Mouse (Mus musculus): Measurements from ENCODE around the gene Gm17374. TPM values are rescaled to one million over a fixed set of nuclear protein-coding genes. Genes with fewer than 3 reads are reported as not detected.
"Not testable (repeated sequence)": the region's sequence is repeated elsewhere in the genome, so short reads cannot be mapped to it uniquely, and the experiment has no call there.

Gene Gm17374
- polyA plus RNA-seq (2012): not detected in 2 replicates

DNA sequence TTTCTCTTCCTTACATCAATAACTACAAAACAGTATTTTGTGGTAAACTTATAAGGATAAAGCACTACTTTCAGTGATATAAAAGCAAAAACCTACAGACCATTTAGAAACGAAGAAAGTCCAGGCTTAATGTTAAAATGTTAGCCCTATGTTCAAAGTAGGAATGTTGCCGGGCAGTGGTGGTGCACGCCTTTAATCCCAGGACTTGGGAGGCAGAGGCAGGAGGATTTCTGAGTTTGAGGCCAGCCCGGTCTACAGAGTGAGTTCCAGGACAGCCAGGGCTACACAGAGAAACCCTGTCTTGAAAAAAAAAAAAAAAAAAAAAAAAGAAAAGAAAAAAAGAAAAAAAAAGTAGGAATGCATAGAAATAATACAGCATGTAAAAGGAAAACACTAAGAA lies at the start of gene Gm17374:
Gm17374 (plus strand) TSS at position 301 of the 400 bp plus-strand sequence.
- H3K4me3 ChIP-seq (replicated peaks); H3K9me3 ChIP-seq (ENCODE audit: control insufficient read depth, low read length); H3K4me1 ChIP-seq (ENCODE audit: control insufficient read depth); H3K27me3 ChIP-seq (ENCODE audit: control insufficient read depth): not testable (repeated sequence)
- peaks cover 61% of the 10 kb centered on the region for H3K36me3 ChIP-seq (ENCODE audit: control insufficient read depth)

GRCm38 (mm10) chr2:140104951-140105350 lies 46.9 kb upstream of the Gm17374 start:
- no peaks in the 10 kb centered on the region for H3K9me3 ChIP-seq (ENCODE audit: control insufficient read depth, low read length)
- no peak overlapping the region for H3K4me3 ChIP-seq (replicated peaks)
- TF ChIP-seq GATA1 (IDR thresholded peaks at IDR 0.05; ENCODE audit: low read length): no peak
- TF ChIP-seq TAL1 (IDR thresholded peaks at IDR 0.05; ENCODE audit: low read length): no peak
- H3K27me3 ChIP-seq (ENCODE audit: control insufficient read depth): peaks cover 30% of the 10 kb centered on the region
- H3K36me3 ChIP-seq (ENCODE audit: control insufficient read depth): no peaks in the 10 kb centered on the region
- peaks cover 7% of the 10 kb centered on the region for H3K4me1 ChIP-seq (ENCODE audit: control insufficient read depth)

DNA sequence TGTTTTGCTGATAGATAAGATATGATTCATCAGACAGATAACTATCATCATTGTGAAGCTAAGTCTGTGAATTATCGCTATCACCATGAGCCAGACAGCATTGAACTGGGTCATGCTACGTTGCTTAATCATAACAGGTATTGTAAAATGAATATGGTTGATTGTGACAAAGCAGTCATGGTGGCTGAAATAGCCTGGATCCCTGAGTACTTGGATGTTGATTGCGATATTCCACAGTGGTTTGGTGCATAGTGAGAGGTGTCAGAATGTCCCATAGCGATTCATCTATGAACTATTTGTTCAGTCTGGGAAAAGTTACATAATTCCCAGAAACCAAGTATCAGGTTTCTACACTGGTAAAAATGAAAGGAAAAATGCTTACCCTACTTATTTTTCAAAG lies 44.2 kb upstream of the Gm17374 start:
- no peak overlapping the region for H3K4me3 ChIP-seq (replicated peaks)
- no peaks in the 10 kb centered on the region; the same call in 1 of the 2 replicates for H3K4me1 ChIP-seq (ENCODE audit: control insufficient read depth)
- no peaks in the 10 kb centered on the region for H3K36me3 ChIP-seq (ENCODE audit: control insufficient read depth)
- TF ChIP-seq TAL1 (IDR thresholded peaks at IDR 0.05; ENCODE audit: low read length) (no peak), GATA1 (IDR thresholded peaks at IDR 0.05; ENCODE audit: low read length) (no peak)
- no peaks in the 10 kb centered on the region for H3K9me3 ChIP-seq (ENCODE audit: control insufficient read depth, low read length)
- H3K27me3 ChIP-seq (ENCODE audit: control insufficient read depth): peaks cover 25% of the 10 kb centered on the region

DNA sequence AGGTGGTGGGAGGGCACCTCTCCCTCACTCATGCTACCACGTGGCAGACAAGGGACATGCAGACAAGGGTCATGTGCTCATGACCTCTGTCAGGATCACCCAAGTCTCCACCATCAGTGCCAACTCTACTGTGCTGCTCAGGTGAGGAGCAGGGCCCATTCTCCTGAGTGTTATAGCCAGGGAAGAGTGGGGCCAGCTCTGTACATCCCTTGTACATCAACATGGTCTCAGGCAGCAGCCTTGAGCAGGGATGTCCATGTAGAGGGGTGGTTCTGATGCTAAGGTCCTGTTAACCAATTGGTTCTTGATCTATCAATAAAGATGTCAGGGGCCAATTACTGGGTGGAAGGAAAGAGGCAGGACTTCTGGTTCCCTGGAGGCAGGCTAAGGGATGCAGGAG lies 42.9 kb upstream of the Gm17374 start:
- Histone ChIP-seq H3K4me3 (replicated peaks) (no peak overlapping the region), H3K36me3 (ENCODE audit: control insufficient read depth) (no peaks in the 10 kb centered on the region), H3K9me3 (ENCODE audit: control insufficient read depth, low read length) (no peaks in the 10 kb centered on the region), H3K27me3 (ENCODE audit: control insufficient read depth) (peaks cover 19% of the 10 kb centered on the region), H3K4me1 (ENCODE audit: control insufficient read depth) (no peaks in the 10 kb centered on the region; the same call in 1 of the 2 replicates)
- no peak for TF ChIP-seq TAL1 (IDR thresholded peaks at IDR 0.05; ENCODE audit: low read length)
- TF ChIP-seq GATA1 (IDR thresholded peaks at IDR 0.05; ENCODE audit: low read length): no peak

DNA sequence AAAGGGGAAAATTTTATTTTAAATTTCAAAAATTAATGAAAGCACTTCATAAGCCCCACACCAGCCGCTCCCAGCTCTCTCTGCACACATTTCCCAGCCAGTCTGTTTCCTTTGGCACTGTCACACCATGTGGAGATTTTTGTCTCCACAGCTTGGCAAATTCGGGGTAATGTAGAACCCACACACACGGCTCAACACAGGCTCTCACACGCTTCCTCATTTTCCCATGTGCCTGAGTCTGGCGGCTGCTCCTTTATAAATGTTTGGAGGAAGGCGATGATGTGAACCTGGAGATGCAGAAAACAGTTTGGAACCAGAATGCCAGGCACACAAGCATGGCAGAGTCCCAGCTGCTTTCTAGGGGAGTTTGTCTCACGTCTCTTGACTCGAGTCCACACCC lies 38.0 kb upstream of the Gm17374 start:
- H3K27me3 ChIP-seq (ENCODE audit: control insufficient read depth): peaks cover under 1% of the 10 kb centered on the region; the same call in 1 of the 2 replicates

GRCm38 (mm10) chr2:140125516-140125915 lies 26.3 kb upstream of the Gm17374 start:
- Histone ChIP-seq H3K27me3 (ENCODE audit: control insufficient read depth) (no peaks in the 10 kb centered on the region), H3K4me3 (replicated peaks) (no peak overlapping the region), H3K4me1 (ENCODE audit: control insufficient read depth) (peaks cover 1% of the 10 kb centered on the region; the same call in 1 of the 2 replicates), H3K9me3 (ENCODE audit: control insufficient read depth, low read length) (no peaks in the 10 kb centered on the region), H3K36me3 (ENCODE audit: control insufficient read depth) (peaks cover 78% of the 10 kb centered on the region)
- TF ChIP-seq TAL1 (IDR thresholded peaks at IDR 0.05; ENCODE audit: low read length): no peak
- no peak for TF ChIP-seq GATA1 (IDR thresholded peaks at IDR 0.05; ENCODE audit: low read length)

More for the DNA sequence above, 38.0 kb upstream of the Gm17374 start:
- TF ChIP-seq TAL1 (IDR thresholded peaks at IDR 0.05; ENCODE audit: low read length): no peak
- TF ChIP-seq GATA1 (IDR thresholded peaks at IDR 0.05; ENCODE audit: low read length): no peak
- Histone ChIP-seq H3K36me3 (ENCODE audit: control insufficient read depth) (no peaks in the 10 kb centered on the region), H3K4me3 (replicated peaks) (no peak overlapping the region), H3K4me1 (ENCODE audit: control insufficient read depth) (no peaks in the 10 kb centered on the region; the same call in 1 of the 2 replicates), H3K9me3 (ENCODE audit: control insufficient read depth, low read length) (no peaks in the 10 kb centered on the region)

GRCm38 (mm10) chr2:140159186-140159730 lies 7.4 kb downstream of the Gm17374 start:
- Histone ChIP-seq H3K9me3 (ENCODE audit: control insufficient read depth, low read length) (no peaks in the 10 kb centered on the region), H3K27me3 (ENCODE audit: control insufficient read depth) (no peaks in the 10 kb centered on the region), H3K4me3 (replicated peaks) (no peak overlapping the region), H3K4me1 (ENCODE audit: control insufficient read depth) (peaks cover 15% of the 10 kb centered on the region), H3K36me3 (ENCODE audit: control insufficient read depth) (peaks cover 69% of the 10 kb centered on the region)
- no peak for TF ChIP-seq TAL1 (IDR thresholded peaks at IDR 0.05; ENCODE audit: low read length)
- no peak for TF ChIP-seq GATA1 (IDR thresholded peaks at IDR 0.05; ENCODE audit: low read length)

DNA sequence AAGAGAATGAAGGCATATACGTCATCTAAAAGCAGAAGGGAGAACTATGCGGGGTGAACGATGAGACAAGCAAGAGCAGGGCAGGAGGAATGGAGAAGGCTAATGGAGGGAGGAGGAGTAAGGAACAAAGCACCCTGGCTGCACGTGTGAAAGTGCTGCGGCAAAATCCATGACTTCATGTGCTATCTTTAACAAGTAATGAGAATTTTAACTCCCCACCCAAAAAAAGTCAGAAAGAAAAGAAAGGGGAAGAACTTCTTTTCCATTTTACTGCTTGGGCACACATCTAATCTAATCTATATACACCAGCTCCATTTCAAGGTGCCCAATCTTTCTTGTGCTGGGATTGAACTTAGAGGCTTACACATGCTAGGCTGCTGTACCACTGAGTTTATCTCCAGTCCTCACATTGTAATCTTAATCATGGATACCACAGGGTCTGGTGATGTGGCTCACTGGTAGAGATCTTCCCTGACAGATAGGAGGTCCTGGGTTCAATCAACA lies 11.6 kb downstream of the Gm17374 start:
- TF ChIP-seq TAL1 (IDR thresholded peaks at IDR 0.05; ENCODE audit: low read length) (peak; percentile 42; the same call in 1 of the 3 replicates), GATA1 (IDR thresholded peaks at IDR 0.05; ENCODE audit: low read length) (peak; percentile 62)
- peaks cover 25% of the 10 kb centered on the region for H3K4me1 ChIP-seq (ENCODE audit: control insufficient read depth)
- H3K27me3 ChIP-seq (ENCODE audit: control insufficient read depth): no peaks in the 10 kb centered on the region
- peaks cover 55% of the 10 kb centered on the region for H3K36me3 ChIP-seq (ENCODE audit: control insufficient read depth)
- H3K9me3 ChIP-seq (ENCODE audit: control insufficient read depth, low read length): no peaks in the 10 kb centered on the region
- H3K4me3 ChIP-seq (replicated peaks): no peak overlapping the region

DNA sequence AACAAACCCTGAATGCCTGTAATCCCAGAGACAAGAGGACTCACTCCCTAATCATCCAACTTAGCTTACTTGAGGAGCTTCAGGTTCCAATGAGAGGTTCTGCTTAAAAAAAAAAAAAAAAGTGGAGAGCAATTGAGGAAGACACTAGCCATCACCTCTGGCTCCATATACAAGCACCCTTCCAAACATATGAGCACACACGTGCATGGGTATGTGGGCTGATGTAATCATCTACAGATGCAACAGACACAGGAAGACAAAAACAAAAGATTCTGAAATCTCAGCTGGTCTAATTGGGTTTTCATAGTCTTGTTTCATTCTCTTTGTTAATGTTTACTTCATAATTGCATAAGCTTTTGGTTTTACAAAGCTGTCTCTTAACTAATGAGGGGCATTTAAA lies 17.2 kb downstream of the Gm17374 start:
- Histone ChIP-seq H3K36me3 (ENCODE audit: control insufficient read depth) (peaks cover 22% of the 10 kb centered on the region), H3K4me3 (replicated peaks) (peak overlapping the region; percentile 68), H3K27me3 (ENCODE audit: control insufficient read depth) (no peaks in the 10 kb centered on the region), H3K9me3 (ENCODE audit: control insufficient read depth, low read length) (no peaks in the 10 kb centered on the region), H3K4me1 (ENCODE audit: control insufficient read depth) (peaks cover 40% of the 10 kb centered on the region)
- no peak for TF ChIP-seq GATA1 (IDR thresholded peaks at IDR 0.05; ENCODE audit: low read length)
- no peak for TF ChIP-seq TAL1 (IDR thresholded peaks at IDR 0.05; ENCODE audit: low read length)

Measured in erythroblast, embryonic 14.5 days (primary cell).